Mouse (Mus musculus): ENCODE measurements around the gene Mob2. TPM values are rescaled to one million over a fixed set of nuclear protein-coding genes. Genes with fewer than 3 reads are reported as not detected.

The Mob2 gene
- polyA plus RNA-seq, 1 experiment, result 19.0 TPM

- Histone ChIP-seq H3K36me3 (ENCODE audit: control insufficient read depth, insufficient read depth, low read length, poor library complexity, severe bottlenecking) (no peaks in the 10 kb centered on the region), H3K9me3 (replicated peaks; ENCODE audit: control insufficient read depth, insufficient read depth, low read length, poor library complexity, severe bottlenecking) (no peaks in the 10 kb centered on the region), H3K4me3 (ENCODE audit: low read depth, low read length) (no peak overlapping the region), H3K27ac (ENCODE audit: insufficient read depth, low read length) (no peak overlapping the region), H3K9ac (ENCODE audit: low read depth, poor library complexity, severe bottlenecking) (no peak overlapping the region), H3K27me3 (ENCODE audit: control insufficient read depth, insufficient read depth, low read length, poor library complexity, severe bottlenecking) (no peaks in the 10 kb centered on the region), H3K4me1 (ENCODE audit: control insufficient read depth, insufficient read depth, low read length) (peaks cover 2% of the 10 kb centered on the region)
- TF ChIP-seq CTCF (IDR thresholded peaks at IDR 0.05; ENCODE audit: low read depth, low read length) (no peak), POLR2A (IDR thresholded peaks at IDR 0.05; ENCODE audit: insufficient read depth, low read length) (no peak), EP300 (IDR thresholded peaks at IDR 0.05; ENCODE audit: insufficient read depth, low read depth, low read length) (no peak)
Observed at GRCm38 (mm10) chr7:142045932-142046331, 14.9 kb downstream of the Mob2 start.

- no peaks in the 10 kb centered on the region for H3K9me3 ChIP-seq (replicated peaks; ENCODE audit: control insufficient read depth, insufficient read depth, low read length, poor library complexity, severe bottlenecking)
- no peak overlapping the region for H3K27ac ChIP-seq (ENCODE audit: insufficient read depth, low read length)
- H3K9ac ChIP-seq (ENCODE audit: low read depth, poor library complexity, severe bottlenecking), result no peak overlapping the region
- H3K4me3 ChIP-seq (ENCODE audit: low read depth, low read length), result no peak overlapping the region
- H3K27me3 ChIP-seq (ENCODE audit: control insufficient read depth, insufficient read depth, low read length, poor library complexity, severe bottlenecking), result no peaks in the 10 kb centered on the region
- H3K36me3 ChIP-seq (ENCODE audit: control insufficient read depth, insufficient read depth, low read length, poor library complexity, severe bottlenecking), result no peaks in the 10 kb centered on the region
- H3K4me1 ChIP-seq (ENCODE audit: control insufficient read depth, insufficient read depth, low read length), result peaks cover 2% of the 10 kb centered on the region
- TF ChIP-seq CTCF (IDR thresholded peaks at IDR 0.05; ENCODE audit: low read depth, low read length), result no peak
- TF ChIP-seq POLR2A (IDR thresholded peaks at IDR 0.05; ENCODE audit: insufficient read depth, low read length), result no peak
- TF ChIP-seq EP300 (IDR thresholded peaks at IDR 0.05; ENCODE audit: insufficient read depth, low read depth, low read length), result no peak
Observed at GRCm38 (mm10) chr7:142045344-142045743, 15.5 kb downstream of the Mob2 start.

- Histone ChIP-seq H3K27me3 (ENCODE audit: control insufficient read depth, insufficient read depth, low read length, poor library complexity, severe bottlenecking) (no peaks in the 10 kb centered on the region), H3K4me3 (ENCODE audit: low read depth, low read length) (no peak overlapping the region), H3K27ac (ENCODE audit: insufficient read depth, low read length) (no peak overlapping the region), H3K36me3 (ENCODE audit: control insufficient read depth, insufficient read depth, low read length, poor library complexity, severe bottlenecking) (no peaks in the 10 kb centered on the region), H3K9me3 (replicated peaks; ENCODE audit: control insufficient read depth, insufficient read depth, low read length, poor library complexity, severe bottlenecking) (no peaks in the 10 kb centered on the region), H3K9ac (ENCODE audit: low read depth, poor library complexity, severe bottlenecking) (no peak overlapping the region), H3K4me1 (ENCODE audit: control insufficient read depth, insufficient read depth, low read length) (no peaks in the 10 kb centered on the region)
- TF ChIP-seq CTCF (IDR thresholded peaks at IDR 0.05; ENCODE audit: low read depth, low read length) (no peak), POLR2A (IDR thresholded peaks at IDR 0.05; ENCODE audit: insufficient read depth, low read length) (no peak), EP300 (IDR thresholded peaks at IDR 0.05; ENCODE audit: insufficient read depth, low read depth, low read length) (no peak)
Observed at GRCm38 (mm10) chr7:142040756-142041155, 20.1 kb downstream of the Mob2 start.

- TF ChIP-seq POLR2A (IDR thresholded peaks at IDR 0.05; ENCODE audit: insufficient read depth, low read length) (no peak), EP300 (IDR thresholded peaks at IDR 0.05; ENCODE audit: insufficient read depth, low read depth, low read length) (no peak), CTCF (IDR thresholded peaks at IDR 0.05; ENCODE audit: low read depth, low read length) (peak; percentile 90)
- no peaks in the 10 kb centered on the region for H3K9me3 ChIP-seq (replicated peaks; ENCODE audit: control insufficient read depth, insufficient read depth, low read length, poor library complexity, severe bottlenecking)
- H3K27me3 ChIP-seq (ENCODE audit: control insufficient read depth, insufficient read depth, low read length, poor library complexity, severe bottlenecking), result no peaks in the 10 kb centered on the region
- no peak overlapping the region for H3K4me3 ChIP-seq (ENCODE audit: low read depth, low read length)
- H3K9ac ChIP-seq (ENCODE audit: low read depth, poor library complexity, severe bottlenecking), result no peak overlapping the region
- no peaks in the 10 kb centered on the region for H3K4me1 ChIP-seq (ENCODE audit: control insufficient read depth, insufficient read depth, low read length)
- H3K36me3 ChIP-seq (ENCODE audit: control insufficient read depth, insufficient read depth, low read length, poor library complexity, severe bottlenecking), result no peaks in the 10 kb centered on the region
- no peak overlapping the region for H3K27ac ChIP-seq (ENCODE audit: insufficient read depth, low read length)
Observed at GRCm38 (mm10) chr7:142037553-142038170, 23.2 kb downstream of the Mob2 start.

GRCm38 (mm10) chr7:142035048-142035811 is 25.6 kb downstream of the Mob2 start:
- no peak overlapping the region for H3K27ac ChIP-seq (ENCODE audit: insufficient read depth, low read length)
- H3K9me3 ChIP-seq (replicated peaks; ENCODE audit: control insufficient read depth, insufficient read depth, low read length, poor library complexity, severe bottlenecking), result no peaks in the 10 kb centered on the region
- TF ChIP-seq CTCF (IDR thresholded peaks at IDR 0.05; ENCODE audit: low read depth, low read length) (no peak), POLR2A (IDR thresholded peaks at IDR 0.05; ENCODE audit: insufficient read depth, low read length) (no peak), EP300 (IDR thresholded peaks at IDR 0.05; ENCODE audit: insufficient read depth, low read depth, low read length) (no peak)
- H3K4me3 ChIP-seq (ENCODE audit: low read depth, low read length), result no peak overlapping the region
- no peaks in the 10 kb centered on the region for H3K36me3 ChIP-seq (ENCODE audit: control insufficient read depth, insufficient read depth, low read length, poor library complexity, severe bottlenecking)
- no peaks in the 10 kb centered on the region for H3K4me1 ChIP-seq (ENCODE audit: control insufficient read depth, insufficient read depth, low read length)
- H3K9ac ChIP-seq (ENCODE audit: low read depth, poor library complexity, severe bottlenecking), result no peak overlapping the region
- no peaks in the 10 kb centered on the region for H3K27me3 ChIP-seq (ENCODE audit: control insufficient read depth, insufficient read depth, low read length, poor library complexity, severe bottlenecking)

GRCm38 (mm10) chr7:142034198-142034597 is 26.7 kb downstream of the Mob2 start:
- H3K27ac ChIP-seq (ENCODE audit: insufficient read depth, low read length), result no peak overlapping the region
- no peaks in the 10 kb centered on the region for H3K27me3 ChIP-seq (ENCODE audit: control insufficient read depth, insufficient read depth, low read length, poor library complexity, severe bottlenecking)
- H3K9ac ChIP-seq (ENCODE audit: low read depth, poor library complexity, severe bottlenecking), result no peak overlapping the region
- no peak overlapping the region for H3K4me3 ChIP-seq (ENCODE audit: low read depth, low read length)
- H3K36me3 ChIP-seq (ENCODE audit: control insufficient read depth, insufficient read depth, low read length, poor library complexity, severe bottlenecking), result no peaks in the 10 kb centered on the region
- TF ChIP-seq POLR2A (IDR thresholded peaks at IDR 0.05; ENCODE audit: insufficient read depth, low read length) (no peak), EP300 (IDR thresholded peaks at IDR 0.05; ENCODE audit: insufficient read depth, low read depth, low read length) (no peak), CTCF (IDR thresholded peaks at IDR 0.05; ENCODE audit: low read depth, low read length) (no peak)
- no peaks in the 10 kb centered on the region for H3K9me3 ChIP-seq (replicated peaks; ENCODE audit: control insufficient read depth, insufficient read depth, low read length, poor library complexity, severe bottlenecking)
- H3K4me1 ChIP-seq (ENCODE audit: control insufficient read depth, insufficient read depth, low read length), result no peaks in the 10 kb centered on the region
